Mouse (Mus musculus): ENCODE measurements around the gene Gpr4. TPM values are rescaled to one million over a fixed set of nuclear protein-coding genes. Genes with fewer than 3 reads are reported as not detected.

Gpr4 gene
- polyA plus RNA-seq, 1 experiment from 2014 or later = 4.0 TPM

GRCm38 (mm10) chr7:19271238-19272172, 59.2 kb downstream of the Gpr4 start, which contains the start of gene Vasp:
Gene Vasp, minus strand, starts transcription at chr7:19271817.
- H3K4me3 ChIP-seq = peak within 1 kb of the TSS; percentile 96
- H3K27ac ChIP-seq = peak within 1 kb of the TSS; percentile 83
- ATAC-seq (replicated peaks) = peak; percentile 77
- H3K4me1 ChIP-seq = peaks cover 22% of the 10 kb centered on the region
- no peaks in the 10 kb centered on the region for H3K9me3 ChIP-seq
- no peaks in the 10 kb centered on the region for H3K36me3 ChIP-seq (replicated peaks)
- WGBS = under 1% methylated on average over 58 of the region's 62 CpGs
- no peaks in the 10 kb centered on the region; the same call in 1 of the 2 replicates for H3K27me3 ChIP-seq (replicated peaks)
- H3K9ac ChIP-seq = peak within 1 kb of the TSS; percentile 95
- H3K4me2 ChIP-seq = peak within 1 kb of the TSS; percentile 85

- H3K9ac ChIP-seq = peak overlapping the region; percentile 95
- no peaks in the 10 kb centered on the region; the same call in 1 of the 2 replicates for H3K27me3 ChIP-seq (replicated peaks)
- whole genome bisulfite sequencing = 1% methylated on average over 36 of the region's 36 CpGs
- no peaks in the 10 kb centered on the region for H3K9me3 ChIP-seq
- no peaks in the 10 kb centered on the region for H3K36me3 ChIP-seq (replicated peaks)
- peaks cover 22% of the 10 kb centered on the region for H3K4me1 ChIP-seq
- H3K27ac ChIP-seq = peak overlapping the region; percentile 83
- peak overlapping the region; percentile 96 for H3K4me3 ChIP-seq
- peak overlapping the region; percentile 85 for H3K4me2 ChIP-seq
- ATAC-seq (replicated peaks) = peak; percentile 76
Observed at GRCm38 (mm10) chr7:19272173-19272764, 59.9 kb downstream of the Gpr4 start.

MicroRNAs within 50 kb of the gene (microRNA counts, 519-probe panel; counts per million panel counts)
- microRNA mmu-miR-330 = 1,760 counts per million, percentile 10 among the panel's probes with 10 or more counts

Small RNA genes lying within 50 kb of the gene (microRNA-seq; reads per million reads assigned to microRNA genes)
- 562 reads per million, percentile 74 among the genes with 10 or more reads in this experiment for gene Mir330

Other genes starting within 250 kb of the Gpr4 start
- gene Nanos2, start 225.1 kb upstream of the Gpr4 start, polyA plus RNA-seq (2015; fragmentation: Nextera tagmentation; extraction: Ambion mirVana) = 0.80 and 1.0 TPM in 2 replicates
- gene Mypop, start 221.3 kb upstream of the Gpr4 start, polyA plus RNA-seq (2015; fragmentation: Nextera tagmentation; extraction: Ambion mirVana) = 5.8 and 6.2 TPM in 2 replicates
- 33.4 and 40.2 TPM in 2 replicates for gene Irf2bp1, start 208.5 kb upstream of the Gpr4 start, polyA plus RNA-seq (2015; fragmentation: Nextera tagmentation; extraction: Ambion mirVana)
- not detected in 2 replicates for gene Foxa3, start 189.0 kb upstream of the Gpr4 start, polyA plus RNA-seq (2015; fragmentation: Nextera tagmentation; extraction: Ambion mirVana)
- 30.6 and 32.7 TPM in 2 replicates for gene Sympk, start 188.2 kb upstream of the Gpr4 start, polyA plus RNA-seq (2015; fragmentation: Nextera tagmentation; extraction: Ambion mirVana)
- 0.15 and 0.37 TPM in 2 replicates for gene Rsph6a, start 157.8 kb upstream of the Gpr4 start, polyA plus RNA-seq (2015; fragmentation: Nextera tagmentation; extraction: Ambion mirVana)
- gene Dmwd, start 136.3 kb upstream of the Gpr4 start, polyA plus RNA-seq (2015; fragmentation: Nextera tagmentation; extraction: Ambion mirVana) = 34.2 and 40.9 TPM in 2 replicates
- 10.8 and 13.9 TPM in 2 replicates for gene Dmpk, start 128.7 kb upstream of the Gpr4 start, polyA plus RNA-seq (2015; fragmentation: Nextera tagmentation; extraction: Ambion mirVana)
- 2.1 and 2.2 TPM in 2 replicates for gene Six5, start 117.9 kb upstream of the Gpr4 start, polyA plus RNA-seq (2015; fragmentation: Nextera tagmentation; extraction: Ambion mirVana)
- gene Gm4969, start 94.2 kb upstream of the Gpr4 start, polyA plus RNA-seq (2015; fragmentation: Nextera tagmentation; extraction: Ambion mirVana) = 6.9 and 7.3 TPM in 2 replicates
- 21.1 and 21.4 TPM in 2 replicates for gene Fbxo46, start 92.7 kb upstream of the Gpr4 start, polyA plus RNA-seq (2015; fragmentation: Nextera tagmentation; extraction: Ambion mirVana)
- gene Qpctl, start 63.2 kb upstream of the Gpr4 start, polyA plus RNA-seq (2015; fragmentation: Nextera tagmentation; extraction: Ambion mirVana) = 26.4 and 27.0 TPM in 2 replicates
- 109 and 112 TPM in 2 replicates for gene Snrpd2, start 62.8 kb upstream of the Gpr4 start, polyA plus RNA-seq (2015; fragmentation: Nextera tagmentation; extraction: Ambion mirVana)
- 3.5 and 4.3 TPM in 2 replicates for gene Gipr, start 46.4 kb upstream of the Gpr4 start, polyA plus RNA-seq (2015; fragmentation: Nextera tagmentation; extraction: Ambion mirVana)
- gene Eml2, start 36.1 kb upstream of the Gpr4 start, polyA plus RNA-seq (2015; fragmentation: Nextera tagmentation; extraction: Ambion mirVana) = 8.9 and 10.8 TPM in 2 replicates
- 37.9 and 41.1 TPM in 2 replicates for gene Opa3, start 15.8 kb downstream of the Gpr4 start, polyA plus RNA-seq (2015; fragmentation: Nextera tagmentation; extraction: Ambion mirVana)
- 35.9 and 37.4 TPM in 2 replicates for gene Vasp, start 59.3 kb downstream of the Gpr4 start, polyA plus RNA-seq (2015; fragmentation: Nextera tagmentation; extraction: Ambion mirVana)
- 1.1 and 1.7 TPM in 2 replicates for gene Ppm1n, start 67.5 kb downstream of the Gpr4 start, polyA plus RNA-seq (2015; fragmentation: Nextera tagmentation; extraction: Ambion mirVana)
- gene Rtn2, start 70.1 kb downstream of the Gpr4 start, polyA plus RNA-seq (2015; fragmentation: Nextera tagmentation; extraction: Ambion mirVana) = 112 and 121 TPM in 2 replicates
- 0.08 TPM in 1 of 2 replicates, not detected in the other for gene Fosb, start 97.5 kb downstream of the Gpr4 start, polyA plus RNA-seq (2015; fragmentation: Nextera tagmentation; extraction: Ambion mirVana)
- 80.2 and 83.3 TPM in 2 replicates for gene Ercc1, start 132.2 kb downstream of the Gpr4 start, polyA plus RNA-seq (2015; fragmentation: Nextera tagmentation; extraction: Ambion mirVana)
- gene Cd3eap, start 146.9 kb downstream of the Gpr4 start, polyA plus RNA-seq (2015; fragmentation: Nextera tagmentation; extraction: Ambion mirVana) = 22.0 and 25.1 TPM in 2 replicates
- 2.1 and 2.5 TPM in 2 replicates for gene Ppp1r13l, start 147.2 kb downstream of the Gpr4 start, polyA plus RNA-seq (2015; fragmentation: Nextera tagmentation; extraction: Ambion mirVana)
- 29.7 and 33.0 TPM in 2 replicates for gene Ercc2, start 169.5 kb downstream of the Gpr4 start, polyA plus RNA-seq (2015; fragmentation: Nextera tagmentation; extraction: Ambion mirVana)
- 1.4 and 1.5 TPM in 2 replicates for gene Klc3, start 191.6 kb downstream of the Gpr4 start, polyA plus RNA-seq (2015; fragmentation: Nextera tagmentation; extraction: Ambion mirVana)
- gene Ckm, start 192.2 kb downstream of the Gpr4 start, polyA plus RNA-seq (2015; fragmentation: Nextera tagmentation; extraction: Ambion mirVana) = not detected in 2 replicates
- 20.4 and 20.6 TPM in 2 replicates for gene Mark4, start 246.3 kb downstream of the Gpr4 start, polyA plus RNA-seq (2015; fragmentation: Nextera tagmentation; extraction: Ambion mirVana)